Mouse (Mus musculus): ENCODE results near the gene Ube2g2.

The Ube2g2 gene

DNA sequence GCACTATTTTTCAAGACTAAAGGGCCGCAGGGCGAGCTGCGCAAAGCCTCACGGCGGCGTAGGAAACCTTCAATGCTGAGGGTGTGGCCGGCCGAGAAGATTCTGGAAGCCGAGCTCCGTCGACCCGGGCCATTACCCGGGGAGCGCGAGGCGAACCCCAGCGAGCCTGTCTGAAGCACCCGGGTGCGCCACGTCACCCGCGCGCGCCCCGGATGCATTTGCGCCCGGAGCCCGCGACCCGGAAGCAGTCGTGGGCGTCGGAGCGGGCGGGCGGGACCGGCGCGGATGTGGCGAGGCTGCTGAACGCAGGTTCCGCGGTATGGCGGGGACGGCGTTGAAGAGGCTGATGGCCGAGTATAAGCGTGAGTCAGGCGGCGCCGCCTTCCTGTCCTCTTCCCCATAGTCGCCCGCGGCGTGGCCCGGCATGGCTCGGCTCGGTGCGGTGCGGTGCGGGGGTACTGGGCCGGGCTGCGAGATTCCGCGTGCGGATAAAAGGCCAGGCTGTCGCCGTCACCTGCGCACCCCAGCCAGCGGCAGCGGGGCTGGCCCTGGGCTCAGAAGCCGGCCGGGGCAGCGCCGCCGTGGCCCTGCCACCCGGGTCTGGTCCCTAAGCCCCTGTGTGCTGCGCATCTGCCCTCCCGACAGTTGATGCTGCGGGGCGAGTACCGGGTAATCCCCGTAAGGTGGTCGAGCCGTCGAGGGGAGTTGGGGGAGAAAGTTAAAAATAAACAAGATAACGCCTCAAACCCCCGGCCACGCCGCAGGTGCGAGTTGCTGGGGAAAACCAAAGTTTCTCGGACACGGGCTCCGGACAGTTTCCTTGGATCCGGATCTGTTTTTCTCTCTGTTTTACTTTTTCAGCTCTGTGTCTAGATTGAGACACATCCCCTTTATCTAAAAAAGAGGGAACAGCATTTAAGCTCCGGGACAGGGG, at the start of gene Ube2g2:
Gene Ube2g2 (plus strand): TSS at position 221 of the 934 bp plus-strand sequence.
- DNase-seq (ENCODE audit: low read depth, low spot score) = peak; percentile 94

DNA sequence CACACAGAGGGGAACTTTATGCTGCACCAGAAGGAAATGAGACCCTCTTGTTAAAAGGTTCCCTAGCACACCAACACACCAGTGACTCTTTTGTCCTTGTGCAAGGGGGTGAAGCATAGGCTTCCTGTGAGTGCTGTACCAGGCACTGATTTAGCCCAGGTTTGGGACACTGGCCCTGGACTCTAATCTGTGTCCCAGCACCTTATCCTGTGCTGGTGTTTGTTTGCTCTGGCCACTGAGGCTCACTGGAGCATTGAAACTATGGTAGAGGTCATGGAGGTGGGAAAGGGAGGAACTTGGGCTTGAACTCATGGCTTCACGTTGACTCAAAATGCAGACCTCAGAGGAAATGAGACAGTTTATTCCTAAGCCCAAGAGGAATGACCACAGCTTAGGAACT, 48.9 kb upstream of the Ube2g2 start:
- no peak for DNase-seq (ENCODE audit: low read depth, low spot score)

- no peak for DNase-seq (ENCODE audit: low read depth, low spot score)
Measured at GRCm38 (mm10) chr10:77580027-77580920, 41.8 kb upstream of the Ube2g2 start.

- peak; percentile 22 for DNase-seq (ENCODE audit: low read depth, low spot score)
Measured at GRCm38 (mm10) chr10:77581023-77581407, 41.1 kb upstream of the Ube2g2 start.

DNA sequence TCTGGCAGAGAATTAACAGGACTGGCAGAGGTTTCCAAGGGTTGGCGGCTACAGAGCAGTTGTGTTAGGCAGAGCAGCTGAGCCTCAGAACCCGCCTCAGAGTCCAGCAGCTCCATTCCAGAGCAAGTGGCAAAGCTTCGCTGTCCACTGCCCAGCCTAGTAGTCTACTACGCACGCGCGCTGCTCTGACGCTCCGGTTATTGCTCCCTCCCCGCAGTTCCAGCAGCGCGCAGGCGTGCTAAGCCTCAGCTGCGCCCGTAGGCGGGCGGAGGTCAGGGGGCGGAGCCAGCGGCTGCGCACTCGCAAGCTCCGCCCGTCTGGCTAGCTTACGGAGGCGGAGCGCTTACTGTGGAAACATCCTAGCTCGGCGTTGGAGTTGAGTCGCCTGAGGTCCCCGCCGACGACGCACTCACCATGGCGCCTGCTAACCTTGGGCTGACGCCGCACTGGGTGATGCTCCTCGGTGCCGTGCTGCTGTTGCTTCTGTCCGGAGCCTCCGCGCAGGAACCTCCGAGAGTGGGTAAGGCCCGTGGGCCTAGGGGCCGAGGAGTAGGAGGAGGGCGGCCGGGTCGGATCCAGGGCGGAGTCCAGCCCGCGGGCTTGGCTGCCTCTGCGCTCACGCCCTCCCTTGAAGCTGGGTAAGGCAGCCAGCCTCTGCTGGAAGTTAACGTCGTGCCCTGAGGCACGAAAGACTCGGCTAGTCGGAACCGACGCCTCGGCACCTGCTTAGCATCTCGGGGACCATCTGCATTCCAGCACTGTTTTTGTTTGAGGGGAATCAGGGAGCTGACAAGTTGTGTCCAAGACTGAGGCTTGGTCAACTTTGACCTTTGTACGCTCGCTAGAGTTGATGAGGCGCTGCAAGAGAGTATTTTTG, 40.4 kb upstream of the Ube2g2 start, which contains the start of gene Pttg1ip:
Gene Pttg1ip (plus strand): TSS at position 313 of the 877 bp plus-strand sequence.
- peak; percentile 99 for DNase-seq (ENCODE audit: low read depth, low spot score)

DNA sequence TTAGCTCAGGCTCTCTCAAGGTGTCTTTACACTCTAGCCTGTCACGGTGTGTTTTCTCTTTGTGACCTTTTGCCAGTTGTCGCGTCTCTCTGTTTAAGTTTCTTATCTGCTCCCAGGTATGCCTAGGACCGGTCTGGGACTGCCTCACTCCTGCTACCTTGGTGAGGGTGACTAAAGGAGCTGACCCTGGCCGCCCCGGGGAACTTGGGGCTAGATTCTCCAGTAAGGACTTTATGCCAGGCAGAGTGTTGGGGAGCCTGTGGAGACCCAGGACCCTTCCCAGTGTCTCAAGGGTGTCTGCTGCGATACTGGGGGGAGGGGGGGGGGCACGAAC, 39.8 kb upstream of the Ube2g2 start:
- DNase-seq (ENCODE audit: low read depth, low spot score) = no peak

DNA sequence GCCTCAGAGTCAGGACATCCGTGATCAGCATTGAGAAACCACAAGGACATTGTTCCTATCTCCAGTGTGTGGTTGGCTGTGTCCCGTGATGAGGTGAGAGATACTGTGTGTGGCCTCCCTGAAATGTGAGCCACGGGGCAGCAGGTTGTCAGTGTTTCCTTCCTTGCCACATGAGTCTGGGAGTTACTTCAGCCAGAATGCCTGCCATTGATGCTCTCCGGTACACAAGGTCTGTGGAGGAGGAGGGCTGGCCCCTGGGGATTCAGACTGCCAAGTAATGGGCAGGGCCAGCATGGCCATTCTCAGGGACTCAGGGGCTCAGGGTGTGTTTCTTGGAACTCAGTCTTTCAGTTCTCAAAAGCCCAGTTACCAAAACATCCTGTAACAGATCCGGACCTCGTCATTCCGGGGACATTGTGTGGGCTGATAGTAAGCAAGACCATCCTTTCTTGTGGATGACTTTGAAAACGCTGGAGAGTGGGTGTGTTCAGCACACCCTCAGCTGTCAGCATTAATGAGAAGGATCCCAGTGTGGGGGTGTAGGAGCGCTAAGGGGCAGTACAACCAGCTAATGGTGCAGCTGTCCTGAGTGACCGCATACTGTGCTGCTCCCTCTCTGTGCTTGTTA, 38.2 kb upstream of the Ube2g2 start:
- DNase-seq (ENCODE audit: low read depth, low spot score) = peak; percentile 66

DNA sequence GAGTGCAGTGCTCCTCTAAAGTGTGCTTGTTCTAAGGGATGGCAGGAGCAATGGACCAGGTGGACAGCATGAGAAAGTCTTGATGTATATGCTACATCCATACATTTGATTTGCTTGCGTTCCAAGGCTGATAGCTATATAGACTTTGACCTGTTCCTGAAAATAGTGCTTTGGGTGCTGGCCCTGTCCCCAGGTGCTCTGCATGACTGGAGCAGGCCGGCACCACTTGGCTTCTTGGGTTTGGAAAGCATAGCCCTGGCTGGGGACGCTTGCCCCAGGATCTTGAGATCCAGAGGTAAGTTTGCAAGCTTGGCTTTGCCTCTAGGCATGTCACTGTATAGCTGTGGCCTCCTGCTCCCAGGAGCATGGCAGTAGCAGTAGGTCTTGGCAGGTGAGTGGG, 35.4 kb upstream of the Ube2g2 start:
- DNase-seq (ENCODE audit: low read depth, low spot score) = no peak

DNA sequence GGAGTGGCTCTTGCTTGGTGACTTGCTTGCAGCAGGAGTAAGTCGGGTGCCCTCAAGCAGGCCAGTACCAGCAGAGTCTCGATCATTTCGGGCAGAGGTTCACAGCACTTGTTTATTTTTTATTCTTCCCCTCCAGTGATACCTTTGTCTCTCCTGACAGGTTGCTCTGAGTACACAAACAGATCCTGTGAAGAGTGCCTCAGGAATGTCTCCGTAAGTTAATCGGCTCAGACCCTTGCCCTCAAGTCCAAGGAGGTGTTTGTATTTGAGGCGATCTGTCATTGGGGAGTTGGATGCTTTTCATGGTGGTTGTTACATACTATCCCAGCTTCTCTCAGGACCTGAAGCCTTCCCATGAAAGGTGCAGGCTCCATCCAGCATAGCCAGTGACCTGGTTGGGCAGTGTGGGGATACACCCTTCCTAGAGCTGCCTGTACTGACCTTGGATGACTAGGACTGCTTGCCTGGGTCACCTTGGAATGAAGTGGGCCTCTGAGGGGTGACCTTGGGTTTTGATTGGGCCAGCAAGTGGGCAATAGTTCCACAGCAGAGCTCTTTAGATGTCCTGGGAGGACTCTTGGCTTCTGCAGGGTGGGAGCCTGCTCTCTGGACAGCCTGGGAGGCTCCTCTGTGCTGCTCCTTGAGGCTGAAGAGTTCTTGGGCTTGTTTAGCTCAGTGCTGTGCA, 34.8 kb upstream of the Ube2g2 start:
- DNase-seq (ENCODE audit: low read depth, low spot score) = no peak

DNA sequence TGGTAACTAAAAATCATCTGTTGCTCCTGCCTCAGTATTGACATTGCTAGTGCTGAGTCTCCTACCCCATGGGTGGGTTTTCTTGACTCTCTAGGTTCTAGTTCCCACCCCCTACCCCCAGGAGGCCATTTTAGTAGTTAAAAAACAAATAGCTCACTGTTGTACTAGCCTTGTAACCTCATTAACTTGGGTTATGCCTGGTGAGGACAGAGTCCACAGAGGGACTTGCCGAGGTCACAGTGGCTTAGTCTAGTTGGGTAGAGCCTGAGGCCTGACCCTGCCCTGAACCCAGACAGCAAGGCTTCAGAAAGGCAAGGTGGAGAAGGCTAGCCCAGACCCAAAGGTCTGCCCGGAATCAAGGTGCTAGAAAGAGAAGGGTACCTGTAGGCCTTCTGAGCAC, 34.0 kb upstream of the Ube2g2 start:
- no peak for DNase-seq (ENCODE audit: low read depth, low spot score)

GRCm38 (mm10) chr10:77589117-77589516, 33.0 kb upstream of the Ube2g2 start:
- peak; percentile 41 for DNase-seq (ENCODE audit: low read depth, low spot score)

DNA sequence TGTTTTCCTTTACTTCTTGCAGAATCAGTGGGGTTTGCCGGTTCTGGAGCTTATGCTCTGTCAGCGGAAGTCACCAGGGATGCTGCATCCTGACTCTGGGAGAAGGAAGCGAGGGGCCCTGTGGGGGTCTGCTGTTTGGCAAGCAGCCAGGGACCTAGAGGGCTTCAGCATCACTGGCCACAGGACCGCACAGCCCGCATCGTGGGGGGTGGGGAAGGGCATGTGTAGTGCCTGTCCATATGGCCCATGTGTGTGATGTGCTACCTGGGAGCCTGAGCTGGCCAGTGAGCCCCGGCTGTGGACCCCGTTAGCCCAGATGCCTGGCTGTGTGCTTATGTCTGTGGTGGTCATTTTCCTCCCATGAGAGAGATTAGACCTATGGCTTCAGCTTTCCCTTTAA, 32.3 kb upstream of the Ube2g2 start:
- no peak for DNase-seq (ENCODE audit: low read depth, low spot score)

- peak; percentile 90 for DNase-seq (ENCODE audit: low read depth, low spot score)
Measured at GRCm38 (mm10) chr10:77590812-77591211, 31.3 kb upstream of the Ube2g2 start.

- DNase-seq (ENCODE audit: low read depth, low spot score) = peak; percentile 93
Measured at GRCm38 (mm10) chr10:77591546-77591945, 30.5 kb upstream of the Ube2g2 start.

GRCm38 (mm10) chr10:77596060-77596459, 26.0 kb upstream of the Ube2g2 start:
- DNase-seq (ENCODE audit: low read depth, low spot score) = peak; percentile 76

GRCm38 (mm10) chr10:77603021-77603420, 19.1 kb upstream of the Ube2g2 start:
- DNase-seq (ENCODE audit: low read depth, low spot score) = no peak

GRCm38 (mm10) chr10:77604111-77604510, 18.0 kb upstream of the Ube2g2 start:
- no peak for DNase-seq (ENCODE audit: low read depth, low spot score)

DNA sequence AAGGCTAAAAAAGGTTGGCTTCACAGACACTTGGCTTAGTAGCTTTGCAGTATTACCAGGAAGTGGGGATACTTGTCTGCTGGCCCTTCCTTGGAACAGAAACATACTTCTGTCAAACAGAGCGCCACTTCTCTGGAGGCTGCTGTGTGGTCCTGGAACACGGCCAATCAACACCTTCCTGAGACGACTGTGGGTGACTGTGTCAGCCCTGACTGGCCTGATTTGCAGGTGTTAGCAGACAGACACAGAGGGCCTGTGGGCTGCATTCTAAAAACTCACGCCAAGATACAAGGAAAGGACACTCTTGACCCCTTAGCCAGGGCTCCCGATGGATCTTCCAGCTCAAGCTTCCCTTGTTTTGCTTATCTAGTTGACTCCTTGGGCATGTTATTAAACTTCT, 17.1 kb upstream of the Ube2g2 start:
- DNase-seq (ENCODE audit: low read depth, low spot score) = peak; percentile 39

DNA sequence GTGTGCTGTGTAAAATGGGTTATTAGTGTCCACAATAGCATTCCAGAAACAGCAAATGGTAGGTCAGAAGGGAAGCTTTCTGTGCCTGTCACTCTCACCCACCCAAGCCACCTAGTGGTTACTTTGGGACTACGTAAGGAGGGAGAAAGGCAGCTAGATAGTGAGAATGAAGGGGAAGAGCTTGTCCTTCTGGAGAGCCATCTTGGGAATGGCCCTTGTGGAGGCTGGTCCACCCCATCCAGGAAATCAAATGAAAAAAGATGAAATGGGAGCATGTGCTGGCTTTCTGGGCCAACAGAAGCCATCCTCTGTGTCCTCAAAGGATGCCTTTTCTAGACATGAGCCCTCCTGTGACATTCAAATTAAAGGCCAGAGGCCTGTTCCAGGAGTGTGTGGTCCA, 16.7 kb upstream of the Ube2g2 start:
- DNase-seq (ENCODE audit: low read depth, low spot score) = peak; percentile 76

Data from brain, adult 2 months (tissue).